Mouse (Mus musculus): ENCODE measurements around the gene Atxn1.
A peak's percentile ranks its signal among the peaks of the same experiment; 100 is the strongest.

The Atxn1 gene

DNA sequence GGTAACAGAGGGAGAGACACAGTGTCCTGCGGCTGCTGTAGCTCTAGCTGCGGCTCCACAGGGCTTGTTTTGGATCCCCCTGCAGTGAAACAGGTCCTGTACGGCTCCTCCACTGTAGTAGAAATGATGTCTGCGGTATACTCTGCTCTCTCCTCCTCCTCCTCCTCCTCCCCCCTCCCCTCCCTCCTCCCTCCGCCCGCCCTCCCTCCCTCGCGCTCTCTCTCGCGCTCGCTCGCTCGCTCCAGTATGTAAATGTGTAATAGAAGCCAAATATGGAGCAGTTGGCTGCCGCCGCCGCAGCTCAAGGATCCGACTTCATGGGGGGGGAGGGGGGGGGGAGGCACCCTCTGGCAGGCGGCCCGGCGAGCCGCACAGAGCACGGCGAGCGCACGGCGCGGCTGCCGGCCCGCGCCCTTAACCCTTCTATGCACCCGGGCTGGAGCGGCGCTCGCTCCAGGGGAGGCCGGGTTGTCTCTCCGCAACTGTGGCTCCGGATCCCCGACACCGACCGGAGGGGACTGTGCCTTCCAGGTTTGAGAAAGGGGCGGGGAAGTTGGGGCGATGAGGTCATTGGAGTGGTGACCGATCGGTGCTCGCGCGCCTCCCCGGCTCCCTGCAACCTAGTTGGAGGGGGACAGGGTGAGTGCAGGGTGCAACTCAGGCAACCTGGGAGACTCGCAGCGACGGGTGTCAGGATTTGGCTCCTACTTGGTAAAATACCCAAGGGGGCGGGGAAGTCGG, at the start of gene Atxn1:
TSS of gene Atxn1 (minus strand) at position 156 of the 741 bp plus-strand sequence.
- peak; percentile 69 for DNase-seq

- DNase-seq = no peak
Observed at GRCm38 (mm10) chr13:46011232-46011631, 46.4 kb upstream of the Atxn1 start.

DNA sequence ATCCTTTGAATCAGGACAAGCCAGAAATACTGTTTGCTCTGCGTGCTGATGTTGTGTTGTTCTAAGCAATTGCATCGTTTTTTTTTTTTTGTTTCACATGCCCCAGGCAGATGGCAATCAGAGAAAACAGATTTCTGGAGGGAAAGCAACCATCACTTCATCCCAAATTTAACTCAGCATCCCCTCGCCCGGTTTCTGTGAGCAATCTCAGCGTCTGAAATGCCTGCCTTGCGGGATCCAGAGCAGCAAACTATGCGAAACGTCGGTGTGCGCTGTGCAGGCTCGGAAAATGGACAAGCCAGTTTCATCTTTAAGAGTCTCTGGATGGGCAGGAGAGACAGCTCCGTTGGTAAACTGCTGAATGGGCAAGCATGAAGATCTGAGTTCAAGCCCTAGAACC, 45.3 kb upstream of the Atxn1 start:
- DNase-seq = no peak

DNA sequence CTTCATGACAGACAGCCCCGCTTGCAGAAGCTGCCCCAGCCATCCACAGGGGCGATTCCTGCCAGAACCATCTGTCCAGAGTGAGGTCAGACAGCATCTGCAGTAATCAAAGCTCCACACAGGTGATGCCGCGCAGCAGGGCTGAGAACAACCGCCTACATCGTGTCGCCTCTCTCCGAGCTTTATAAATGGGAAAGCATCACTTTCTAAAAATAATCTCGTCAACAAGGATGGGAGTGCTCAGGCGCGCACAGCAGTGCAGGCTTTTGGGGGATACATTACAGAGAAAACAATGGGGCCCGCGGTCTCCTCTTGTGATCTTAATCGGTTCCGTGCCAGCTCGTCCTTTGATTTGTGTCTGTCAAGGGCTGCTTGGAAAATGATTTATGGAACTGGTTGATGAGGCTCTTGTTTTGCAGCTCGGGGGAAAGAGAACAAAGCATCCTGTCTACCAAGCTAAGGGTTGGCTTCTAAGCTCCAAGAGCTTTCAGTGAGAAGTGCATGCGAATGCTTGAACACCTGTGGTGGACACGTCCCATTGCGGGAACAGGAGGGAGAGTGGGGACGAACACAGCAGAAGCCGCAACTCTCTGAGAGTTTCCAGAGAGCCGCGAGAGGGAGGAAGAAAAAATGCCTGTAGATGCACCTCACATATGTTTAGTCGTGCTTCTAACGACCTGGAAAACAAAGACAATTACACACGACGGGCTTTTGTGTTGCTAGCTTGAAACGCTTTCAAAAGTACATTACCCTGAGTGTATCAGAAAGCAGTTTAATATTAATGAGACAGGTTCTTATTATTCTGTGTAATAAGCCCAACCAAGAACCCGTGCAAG, 44.2 kb upstream of the Atxn1 start:
- DNase-seq = peak; percentile 31

DNA sequence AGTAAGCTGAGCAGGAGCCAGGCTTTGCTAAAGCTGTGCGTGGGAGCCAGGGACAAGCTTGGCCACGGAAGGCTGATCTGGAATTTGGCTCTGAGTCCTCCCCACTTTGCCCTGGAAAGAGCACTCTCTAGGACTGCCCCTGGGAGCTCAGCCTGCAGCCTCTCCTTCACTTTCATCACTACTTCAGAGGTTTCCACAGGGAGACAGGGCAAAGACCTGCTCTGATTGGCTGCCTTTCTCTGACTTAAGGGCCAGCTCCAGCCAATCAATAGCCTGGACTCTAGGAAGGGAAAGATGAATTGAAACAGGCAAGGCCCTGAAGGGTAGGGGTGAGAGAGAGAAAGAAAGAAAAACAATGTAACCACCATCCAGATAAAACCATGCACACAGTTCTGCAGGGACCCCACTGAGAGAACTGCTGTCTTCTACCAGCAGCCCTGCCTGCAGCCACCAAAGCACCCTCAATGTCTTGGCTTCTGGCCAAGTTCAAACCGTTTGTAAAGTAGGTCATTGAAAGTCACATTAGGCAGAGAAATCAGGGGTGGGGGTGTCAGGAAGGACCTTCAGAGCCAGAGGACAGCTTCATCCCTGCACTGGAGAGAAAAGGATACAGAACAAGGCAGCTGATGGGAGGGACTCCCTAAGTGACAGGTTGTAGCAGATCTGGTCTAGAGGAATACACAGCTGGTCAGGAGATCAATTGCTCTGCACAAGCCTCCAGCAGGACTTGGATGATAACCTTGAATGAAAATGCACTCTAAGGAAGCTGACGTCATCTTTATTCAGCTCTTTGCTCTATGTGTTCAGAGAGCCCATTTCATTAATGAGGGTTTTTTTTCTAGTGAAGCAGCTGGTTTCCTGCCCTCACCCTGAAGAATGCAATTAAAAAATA, 41.6 kb upstream of the Atxn1 start:
- DNase-seq = peak; percentile 56

GRCm38 (mm10) chr13:46005656-46006055, 40.8 kb upstream of the Atxn1 start:
- DNase-seq = no peak

DNA sequence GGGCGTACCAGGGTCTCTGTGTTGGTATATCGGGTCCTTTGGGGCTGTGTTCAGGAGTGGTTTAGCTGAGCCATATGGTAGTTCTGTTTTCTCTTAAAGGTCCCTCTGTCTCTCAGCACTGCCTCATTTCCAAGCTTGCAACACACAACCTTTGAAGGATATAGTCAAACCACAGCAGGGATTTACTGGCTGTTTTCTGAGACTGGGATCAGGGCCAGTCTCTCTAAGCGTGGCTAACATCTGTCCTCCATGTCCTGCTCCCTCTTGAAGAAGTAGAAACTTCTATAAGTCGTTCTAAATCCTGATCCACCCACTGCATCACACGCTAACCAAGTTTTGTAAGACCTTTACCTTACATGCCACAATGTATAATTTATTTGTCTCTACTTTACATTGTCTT, 36.5 kb upstream of the Atxn1 start:
- no peak for DNase-seq

DNA sequence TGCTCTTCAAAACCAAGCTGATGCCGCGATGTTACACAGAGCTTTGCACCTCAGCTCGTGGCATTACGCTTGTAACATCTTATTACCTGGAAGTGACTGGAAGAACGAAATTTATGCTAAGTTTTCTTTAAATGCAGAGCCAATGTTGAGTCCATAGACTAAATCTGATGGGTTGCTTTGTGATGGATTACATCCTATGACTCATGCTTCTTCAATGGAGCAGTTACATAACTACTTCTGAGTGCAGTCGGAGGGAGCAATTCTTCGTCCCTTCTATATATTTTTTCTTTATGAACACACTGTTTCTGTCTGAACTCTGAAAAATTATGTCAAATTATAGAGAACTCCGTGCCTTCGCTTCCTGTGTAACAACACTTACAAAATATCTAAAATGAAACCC, 28.1 kb upstream of the Atxn1 start:
- DNase-seq = no peak

DNA sequence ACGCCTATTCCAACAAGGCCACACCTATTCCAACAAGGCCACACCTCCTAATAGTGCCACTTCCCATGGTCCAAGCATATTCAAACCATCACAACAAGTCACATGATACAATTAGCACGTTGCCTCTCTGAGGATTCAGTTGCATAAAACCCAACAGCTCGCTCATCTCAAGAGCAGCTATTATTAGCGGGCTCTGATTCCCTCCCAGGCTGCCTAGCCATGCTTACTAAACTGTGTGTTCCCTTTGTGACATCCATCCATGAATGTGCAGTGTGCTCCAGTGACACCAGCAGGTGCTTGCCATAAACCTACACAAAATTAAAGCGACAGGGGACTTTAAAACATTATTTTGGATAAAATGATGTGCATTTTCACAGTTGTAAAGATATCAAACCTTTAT, 25.7 kb upstream of the Atxn1 start:
- DNase-seq = no peak

- no peak for DNase-seq
Observed at GRCm38 (mm10) chr13:45979246-45979645, 14.4 kb upstream of the Atxn1 start.

DNA sequence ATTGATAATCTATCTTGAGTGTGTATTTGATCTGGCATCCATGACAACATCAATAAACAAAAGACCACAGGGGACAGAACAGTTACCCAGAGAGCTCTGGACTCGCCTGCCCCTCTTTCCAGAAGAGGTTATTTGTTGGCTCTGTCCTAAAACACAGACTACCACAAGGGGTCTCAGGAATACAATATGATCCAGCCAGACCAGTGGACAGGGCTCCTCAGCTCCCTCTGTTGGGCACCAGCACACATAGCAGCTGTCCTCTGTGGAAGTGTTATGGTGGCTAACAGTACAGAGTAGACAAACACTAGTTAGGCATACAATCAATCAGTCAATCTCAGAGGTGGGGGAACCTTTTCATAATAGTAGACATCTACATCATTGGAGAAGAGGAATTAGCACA, 12.1 kb upstream of the Atxn1 start:
- DNase-seq = peak; percentile 29

GRCm38 (mm10) chr13:45974651-45975050, 9.8 kb upstream of the Atxn1 start:
- no peak for DNase-seq

GRCm38 (mm10) chr13:45973972-45974490, 9.2 kb upstream of the Atxn1 start:
- no peak for DNase-seq

- DNase-seq = no peak
Observed at GRCm38 (mm10) chr13:45970920-45971536, 6.2 kb upstream of the Atxn1 start.

GRCm38 (mm10) chr13:45968206-45968605, 3.4 kb upstream of the Atxn1 start:
- no peak for DNase-seq

GRCm38 (mm10) chr13:45967371-45967770, 2.6 kb upstream of the Atxn1 start:
- no peak for DNase-seq

GRCm38 (mm10) chr13:45966586-45966985, 1.8 kb upstream of the Atxn1 start:
- DNase-seq = no peak

DNA sequence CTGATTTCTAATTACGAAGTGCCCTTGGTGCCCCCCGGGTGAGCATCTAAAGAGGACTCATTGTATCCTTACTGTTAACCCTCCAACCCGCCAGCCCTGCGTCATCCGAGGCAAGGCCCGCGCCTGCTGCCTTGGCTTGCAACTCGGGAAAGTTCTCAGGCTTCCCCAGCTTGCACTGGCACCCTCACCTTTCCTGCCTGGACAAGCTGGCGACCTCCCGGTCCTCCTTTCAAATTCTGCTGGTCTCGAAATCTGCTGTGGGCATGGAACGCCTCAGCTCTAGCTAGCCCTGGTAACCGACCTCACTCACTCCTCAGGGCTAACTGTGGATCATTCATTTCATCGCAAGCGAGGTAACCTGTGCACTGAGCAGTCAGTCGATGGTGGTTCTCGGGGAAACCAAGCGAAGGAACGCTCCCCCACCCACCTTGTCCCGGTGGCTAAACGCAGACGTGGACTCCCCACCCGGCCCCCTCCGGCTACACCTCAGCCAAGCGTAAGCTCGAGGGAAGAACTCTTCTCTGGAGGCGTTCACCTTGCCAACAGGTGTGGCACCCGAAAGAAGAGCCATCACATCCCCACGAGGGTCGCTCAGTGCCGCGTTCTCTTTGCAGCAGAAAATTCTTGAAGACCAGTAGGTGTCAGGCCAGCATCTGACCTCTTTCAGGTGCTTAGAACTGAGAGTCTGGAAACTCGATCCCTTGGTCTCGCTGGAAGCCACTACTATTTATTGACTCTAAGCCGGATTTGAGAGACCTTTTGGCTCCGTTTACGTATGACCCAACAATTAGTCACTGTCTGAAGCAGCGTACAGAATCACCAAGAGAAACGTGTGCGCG, 1.0 kb upstream of the Atxn1 start:
- no peak for DNase-seq

GRCm38 (mm10) chr13:45964331-45964852, 416 bp downstream of the Atxn1 start:
- no peak for DNase-seq

GRCm38 (mm10) chr13:45963497-45964330, 1.1 kb downstream of the Atxn1 start:
- peak; percentile 54 for DNase-seq

Data from layer of hippocampus, adult 9-11 months (tissue).